Mouse (Mus musculus) left cerebral cortex, postnatal 36 days (tissue): ENCODE data around the gene Dnajc5g. TPM values are rescaled to one million over a fixed set of nuclear protein-coding genes. Genes with fewer than 3 reads are reported as not detected.

Source experiments
- DNase-seq, 2 experiments: peaks; one replicate each; pipeline ENCODE4 v3.0.0; 2021 to 2022; ENCODE audit warnings: low spot score in 2 of 2, mixed read lengths in 1 of 2
- intact Hi-C: fragments of 180-260 bp; cut with DNase I; formaldehyde crosslinking; loops from one replicate; pipeline ENCODE4 v1.15.1; 2025
- total RNA-seq, 2 experiments: library from RNA; stranded (reverse); gene quantifications; 2 replicates each; pipeline ENCODE4 v1.2.3; 2021

Gene Dnajc5g
- total RNA-seq = not detected

DNA sequence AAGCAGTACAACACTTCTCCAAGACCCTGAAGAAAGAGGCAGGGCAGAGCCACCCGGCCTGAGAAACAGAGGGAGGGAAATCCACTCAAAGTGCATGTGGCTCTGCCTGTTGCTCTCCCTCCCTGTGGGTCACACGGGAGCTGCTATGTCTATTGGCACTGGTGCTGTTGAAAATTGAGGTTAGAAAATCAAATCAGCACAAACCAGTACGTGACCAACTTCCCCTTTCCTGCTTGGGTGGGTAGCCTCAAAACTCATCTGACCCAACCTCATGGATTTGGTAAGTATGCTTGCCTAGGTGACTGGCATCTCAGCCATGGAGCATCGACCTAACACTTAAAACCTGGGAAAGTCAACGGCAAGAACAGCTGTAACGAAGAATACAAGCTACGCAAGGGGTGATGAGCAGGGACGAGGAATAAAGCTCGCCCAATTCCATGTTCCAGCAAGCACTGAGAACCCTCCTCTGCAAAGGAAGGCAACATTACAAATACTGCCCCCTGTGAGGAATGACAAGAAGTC, at the start of gene Dnajc5g:
Gene Dnajc5g (plus strand): TSS at position 472 of the 522 bp plus-strand sequence.
- intact Hi-C loops = no loop called here
- DNase-seq = no peak

DNA sequence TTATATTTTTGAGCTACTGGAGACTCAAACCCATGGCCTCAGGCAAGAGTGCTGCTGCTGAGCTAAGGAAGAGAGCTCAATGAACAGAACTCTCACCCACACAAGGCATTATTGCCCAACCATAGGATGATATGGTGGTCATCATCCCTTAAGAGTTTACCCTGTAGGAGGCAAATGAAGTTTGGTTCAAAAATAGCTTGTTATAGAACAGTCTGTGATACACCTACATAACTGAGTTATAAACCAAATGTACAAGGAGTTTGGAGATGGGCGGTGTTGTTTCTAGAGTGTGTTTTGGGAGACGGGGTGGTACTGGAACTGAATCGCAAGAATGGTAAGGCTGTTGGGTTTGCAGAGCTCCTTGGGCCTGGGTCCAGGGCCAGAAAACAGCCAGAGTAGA, 36.3 kb upstream of the Dnajc5g start:
- intact Hi-C loops = no loop called here
- no peak for DNase-seq

DNA sequence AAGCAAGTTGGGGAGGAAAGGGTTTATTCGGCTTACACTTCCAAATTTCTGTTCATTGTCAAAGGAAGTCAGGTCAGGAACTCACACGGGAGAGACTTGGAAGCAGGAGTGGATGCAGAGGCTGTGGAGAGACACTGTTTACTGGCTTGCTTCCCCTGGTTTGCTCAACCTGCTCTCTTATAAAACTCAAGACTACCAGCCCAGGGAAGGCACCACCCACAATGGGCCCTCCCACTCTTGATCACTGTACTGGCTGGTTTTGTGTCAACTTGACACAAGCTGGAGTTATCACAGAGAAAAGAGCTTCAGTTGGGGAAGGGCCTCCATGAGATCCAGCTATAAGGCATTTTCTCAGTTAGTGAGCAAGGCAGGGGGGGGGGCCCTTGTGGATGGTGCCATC, 35.0 kb upstream of the Dnajc5g start:
- DNase-seq = no peak
- intact Hi-C loops = no loop called here

DNA sequence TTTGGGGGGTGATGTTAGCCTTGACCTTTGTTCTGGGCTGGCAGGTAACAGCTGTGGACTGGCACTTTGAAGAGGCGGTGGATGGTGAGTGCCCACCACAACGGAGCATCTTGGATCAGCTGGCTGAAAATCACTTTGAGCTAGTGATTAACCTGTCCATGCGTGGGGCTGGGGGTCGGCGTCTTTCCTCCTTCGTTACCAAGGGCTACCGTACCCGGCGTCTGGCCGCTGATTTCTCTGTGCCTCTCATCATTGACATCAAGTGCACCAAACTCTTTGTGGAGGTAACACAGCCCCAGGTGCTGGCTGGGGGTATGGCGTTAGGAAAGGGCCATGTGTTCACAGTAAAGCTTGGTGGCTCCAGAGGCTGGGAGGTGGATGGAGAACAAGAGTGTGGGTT, 34.3 kb upstream of the Dnajc5g start:
- DNase-seq = no peak
- intact Hi-C loops = no loop called here

DNA sequence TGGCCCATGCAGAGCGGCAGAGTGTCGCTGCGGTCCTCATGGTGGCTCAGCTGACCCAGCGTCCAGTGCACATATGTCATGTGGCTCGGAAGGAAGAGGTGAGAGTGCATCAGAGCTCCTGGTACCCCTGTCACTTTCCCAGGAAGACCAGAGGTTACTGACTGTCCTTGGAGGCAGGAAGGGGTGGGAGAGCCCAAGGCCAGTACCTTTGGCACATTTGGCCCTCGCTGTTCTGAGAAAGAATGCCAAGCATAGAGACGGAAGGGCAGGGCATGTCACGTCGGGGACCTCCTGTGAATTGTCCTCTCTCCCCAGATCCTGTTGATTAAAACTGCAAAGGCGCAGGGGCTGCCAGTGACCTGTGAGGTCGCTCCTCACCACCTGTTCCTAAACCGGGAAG, 32.9 kb upstream of the Dnajc5g start:
- DNase-seq = no peak
- intact Hi-C loops = no loop called here

DNA sequence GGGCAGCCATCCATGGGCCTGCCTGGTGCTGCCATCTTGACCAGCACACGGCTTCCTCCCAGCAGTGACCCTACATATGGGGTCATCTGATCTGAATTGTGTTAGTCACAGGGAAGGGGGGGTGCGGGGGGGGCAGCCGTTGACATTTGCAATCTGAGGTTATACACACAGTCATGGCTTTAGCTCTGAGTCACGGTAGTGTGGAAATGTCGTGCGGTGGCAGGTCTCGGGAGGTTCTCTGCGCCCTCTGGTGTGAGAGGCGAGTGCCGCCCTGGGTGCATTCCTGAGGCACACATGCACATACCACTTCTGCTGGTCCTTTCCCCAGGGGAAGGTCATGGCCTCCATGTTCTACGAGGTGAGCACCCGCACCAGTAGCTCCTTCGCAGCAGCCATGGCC, 29.7 kb upstream of the Dnajc5g start:
- intact Hi-C loops = no loop called here

DNA sequence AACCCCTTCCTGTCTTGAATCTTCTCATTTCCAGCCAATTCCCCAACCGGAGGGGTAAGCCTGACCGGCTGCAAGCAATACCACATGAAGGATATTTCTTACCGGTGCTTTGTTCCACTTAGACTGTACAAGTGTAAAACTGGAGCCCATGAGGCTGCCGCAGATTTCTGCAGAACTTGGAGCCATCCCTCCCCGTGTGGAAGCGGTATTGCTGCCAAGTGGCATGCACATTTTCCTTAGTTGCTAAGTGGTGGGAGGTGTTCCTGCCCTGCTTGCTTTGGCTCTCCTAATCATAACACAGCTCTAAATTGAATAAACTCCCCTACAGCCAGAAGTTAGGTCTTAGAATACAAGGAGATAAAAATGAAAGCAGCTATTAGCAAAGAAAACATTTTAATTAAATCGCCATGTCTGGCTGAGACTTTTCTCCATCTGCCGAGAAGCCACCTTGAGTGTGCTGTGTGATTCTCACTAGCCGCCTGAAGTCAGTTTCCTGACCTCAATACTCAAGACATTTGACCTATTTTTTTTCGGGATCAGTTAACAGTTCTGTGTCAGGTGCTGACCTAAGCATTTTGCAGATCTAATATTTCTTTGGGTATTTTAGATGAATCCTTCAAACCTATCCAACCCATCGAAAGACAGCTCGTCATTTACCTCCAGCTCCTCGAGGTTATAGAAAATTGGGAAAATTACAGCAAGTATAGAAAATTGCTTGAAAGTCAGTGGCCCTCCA, 25.9 kb upstream of the Dnajc5g start:
- intact Hi-C loops = loop anchor here (5.0 kb wide), 1 partner anchor 42 kb away; no protein-coding TSS in a partner anchor
- peak; percentile 71 to 77 for DNase-seq

More for the DNA sequence above, 29.7 kb upstream of the Dnajc5g start:
- no peak for DNase-seq

DNA sequence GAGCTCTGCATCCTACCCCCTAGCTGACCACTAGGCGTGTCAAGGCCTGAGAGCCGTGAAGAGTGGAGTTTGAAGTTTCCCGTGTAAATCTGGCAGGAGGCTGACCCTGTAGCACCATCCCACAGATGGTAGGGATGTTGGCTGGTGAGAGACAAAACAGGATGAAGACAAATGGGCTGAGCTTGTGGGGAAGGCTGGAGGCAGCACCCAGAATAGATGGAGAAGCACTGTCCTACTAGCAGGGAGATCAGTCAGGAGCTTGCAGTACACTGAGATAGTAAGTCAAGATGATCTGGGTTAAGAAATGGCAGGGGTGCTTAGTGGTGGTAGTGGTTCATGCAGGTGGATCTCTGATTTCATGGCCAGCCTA, 25.3 kb upstream of the Dnajc5g start:
- DNase-seq = no peak
- intact Hi-C loops = loop anchor here (5.0 kb wide), 1 partner anchor 42 kb away; no protein-coding TSS in a partner anchor

DNA sequence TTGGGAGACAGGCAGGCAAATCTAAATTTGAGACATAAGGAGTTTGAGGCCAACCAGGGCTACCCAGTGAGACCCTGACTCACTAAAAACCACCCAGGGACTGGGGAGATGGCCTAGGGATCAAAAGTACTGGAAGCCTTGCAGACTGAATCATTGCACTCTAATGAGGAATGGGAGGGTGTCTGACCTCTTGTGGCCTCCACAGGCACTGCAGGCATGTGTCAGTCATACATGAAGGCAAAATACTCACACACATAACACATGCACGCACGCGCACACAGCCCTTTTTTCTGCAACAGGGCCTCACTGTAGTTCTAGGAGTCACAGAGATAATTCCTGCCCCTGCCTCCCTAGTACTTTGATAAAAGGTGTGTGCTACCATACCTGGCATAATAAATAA, 24.7 kb upstream of the Dnajc5g start:
- DNase-seq = no peak
- intact Hi-C loops = loop anchor here (5.0 kb wide), 1 partner anchor 41 kb away; no protein-coding TSS in a partner anchor

DNA sequence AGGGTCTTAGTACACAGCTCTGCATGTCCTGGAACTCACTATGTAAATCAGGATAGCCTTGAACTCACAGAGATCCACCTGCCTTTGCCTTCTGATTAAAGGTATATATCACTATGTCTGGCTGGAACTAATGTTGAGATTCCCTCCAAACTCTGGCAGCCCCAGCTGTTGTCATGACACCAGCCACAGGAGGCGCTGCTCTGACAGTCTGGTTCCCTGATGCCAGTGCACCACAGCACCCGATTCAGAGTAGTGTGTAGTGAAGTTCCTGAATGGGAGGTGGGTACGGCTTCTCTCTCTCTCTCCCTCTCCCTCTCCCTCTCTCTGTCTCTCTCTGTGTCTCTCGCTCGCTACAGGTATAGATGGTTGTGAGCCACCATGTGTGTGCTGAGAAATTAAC, 23.7 kb upstream of the Dnajc5g start:
- intact Hi-C loops = loop anchor here (5.0 kb wide), 1 partner anchor 40 kb away; no protein-coding TSS in a partner anchor
- DNase-seq = no peak

DNA sequence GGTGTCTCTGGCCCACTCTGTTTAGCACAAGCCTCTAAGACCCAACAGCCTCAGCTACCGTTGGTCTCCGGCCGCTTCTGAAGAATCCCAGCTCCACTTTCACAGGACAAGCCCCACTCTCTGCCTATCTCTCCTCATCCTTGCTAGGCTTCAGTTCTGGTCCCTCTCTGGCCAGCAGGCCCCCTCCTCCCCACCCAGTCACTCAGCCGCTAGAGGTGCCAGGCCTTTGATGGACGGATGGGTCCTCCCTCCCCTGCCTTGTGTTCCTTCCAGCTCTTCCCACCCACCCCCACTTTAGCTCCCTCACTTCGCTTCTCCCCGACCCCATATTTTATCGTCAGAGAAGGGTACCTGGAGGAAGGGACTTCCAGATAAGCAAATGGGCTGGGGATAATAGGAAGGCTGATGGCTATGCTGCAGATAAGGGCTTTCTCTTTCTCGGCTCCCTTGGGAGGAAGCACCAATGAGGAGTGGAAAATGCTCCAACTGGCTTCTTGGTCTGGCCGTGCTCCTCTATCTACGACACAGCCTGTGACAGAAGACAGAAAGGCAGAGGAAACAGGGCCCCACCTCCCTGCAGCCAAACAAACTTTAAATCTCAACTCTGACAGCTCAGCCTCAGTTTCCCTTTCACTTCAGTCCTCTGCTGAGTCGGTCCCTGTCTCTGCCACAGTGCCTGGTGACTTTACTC, 23.0 kb upstream of the Dnajc5g start:
- intact Hi-C loops = loop anchor here (5.0 kb wide), 1 partner anchor 39 kb away; no protein-coding TSS in a partner anchor
- DNase-seq = no peak

DNA sequence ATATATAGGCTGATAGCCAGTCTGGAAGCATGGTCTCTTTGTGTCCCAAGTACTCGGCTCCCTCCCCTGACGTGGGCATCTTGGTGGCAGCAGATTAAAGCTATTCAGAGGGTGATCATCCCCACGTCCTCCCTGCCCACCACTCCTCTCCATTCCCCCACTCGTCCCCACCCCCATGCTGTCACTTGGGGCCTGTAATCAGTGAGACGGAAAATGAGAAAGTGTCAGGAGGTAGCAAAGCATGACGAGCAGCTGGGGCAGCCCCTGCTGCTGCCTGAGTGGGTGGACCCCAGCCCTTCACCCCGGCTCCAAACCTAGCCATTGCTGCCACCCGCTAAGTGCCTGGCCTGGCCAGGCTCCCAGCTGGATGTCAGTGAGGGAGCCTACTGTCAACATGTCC, 22.1 kb upstream of the Dnajc5g start:
- intact Hi-C loops = loop anchor here (5.0 kb wide), 1 partner anchor 38 kb away; no protein-coding TSS in a partner anchor
- no peak for DNase-seq

DNA sequence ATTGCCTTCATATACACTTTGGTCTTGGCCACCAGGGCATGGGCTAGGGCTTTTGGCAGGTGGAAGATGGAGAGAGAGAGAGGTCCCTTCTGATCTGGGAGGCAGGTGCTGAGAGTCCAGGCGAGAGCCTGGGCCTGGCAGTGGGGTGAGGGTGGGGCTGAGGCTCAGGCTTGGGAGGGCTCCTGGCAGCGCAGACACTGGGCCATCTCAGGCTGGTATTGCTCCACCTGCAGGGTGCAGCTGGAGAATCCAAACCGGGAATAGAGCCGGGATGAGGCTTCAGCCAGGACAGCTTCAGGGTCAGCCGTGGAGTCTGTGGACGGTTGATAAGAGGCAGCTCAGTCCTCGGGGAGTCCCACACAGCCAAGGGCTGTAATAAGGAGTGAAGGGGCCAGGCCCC, 19.5 kb upstream of the Dnajc5g start:
- no peak for DNase-seq
- intact Hi-C loops = no loop called here

DNA sequence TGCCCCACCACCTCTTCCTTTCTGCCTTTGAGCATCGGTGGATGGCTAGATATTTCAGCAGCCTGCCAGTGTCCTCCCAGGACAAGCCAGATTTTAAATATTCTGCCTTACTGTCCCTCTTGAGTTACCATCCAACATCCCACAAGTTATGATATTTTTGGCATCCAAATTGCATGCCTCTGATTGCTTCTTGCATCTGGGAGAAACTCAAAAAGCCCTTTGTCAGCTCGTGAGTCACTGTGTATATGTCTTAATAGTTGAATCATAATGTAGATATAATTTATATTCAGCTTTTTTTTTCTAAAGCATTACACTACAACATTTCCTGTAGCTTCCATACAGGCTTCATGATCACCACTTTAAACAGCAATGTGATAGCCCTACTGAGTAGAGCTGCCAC, 19.0 kb upstream of the Dnajc5g start:
- intact Hi-C loops = no loop called here
- DNase-seq = no peak

DNA sequence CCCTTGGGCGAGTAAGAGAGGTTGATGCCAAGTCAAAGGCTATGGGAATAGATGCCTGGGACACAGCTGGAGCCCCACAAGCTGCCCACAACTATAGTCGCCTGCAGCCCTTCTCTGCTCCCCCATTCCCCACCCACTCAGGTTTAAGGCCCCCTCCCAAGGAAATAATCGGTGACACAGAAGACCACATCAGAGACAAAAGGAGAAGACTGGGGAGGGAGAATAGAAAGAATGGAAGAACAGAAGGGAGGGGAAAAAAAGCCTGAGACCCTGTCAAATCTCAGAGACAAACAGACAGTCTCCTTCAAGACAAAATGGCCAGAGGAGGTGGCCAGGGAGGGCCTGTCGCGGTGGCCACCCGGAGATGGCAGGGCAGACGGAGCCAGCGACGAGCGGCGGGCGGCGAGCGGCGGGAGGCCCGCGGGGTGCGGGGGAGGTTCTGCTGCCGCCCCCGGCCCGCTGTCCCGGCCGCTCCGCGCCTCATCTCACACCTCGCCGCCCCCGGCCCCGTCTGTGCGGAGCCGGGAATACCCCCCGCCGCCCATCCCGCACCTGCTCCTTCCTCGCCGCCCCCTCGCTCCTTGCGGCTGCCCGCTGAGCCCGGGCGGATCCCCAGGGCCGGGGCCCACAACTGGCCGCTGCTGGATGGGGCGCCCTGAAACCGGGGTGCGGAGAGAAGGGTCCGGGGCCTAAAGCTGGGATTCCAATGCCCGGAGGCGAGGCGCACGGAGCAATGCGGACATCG, 13.7 kb upstream of the Dnajc5g start:
- DNase-seq = peak; percentile 75 to 83
- intact Hi-C loops = no loop called here

DNA sequence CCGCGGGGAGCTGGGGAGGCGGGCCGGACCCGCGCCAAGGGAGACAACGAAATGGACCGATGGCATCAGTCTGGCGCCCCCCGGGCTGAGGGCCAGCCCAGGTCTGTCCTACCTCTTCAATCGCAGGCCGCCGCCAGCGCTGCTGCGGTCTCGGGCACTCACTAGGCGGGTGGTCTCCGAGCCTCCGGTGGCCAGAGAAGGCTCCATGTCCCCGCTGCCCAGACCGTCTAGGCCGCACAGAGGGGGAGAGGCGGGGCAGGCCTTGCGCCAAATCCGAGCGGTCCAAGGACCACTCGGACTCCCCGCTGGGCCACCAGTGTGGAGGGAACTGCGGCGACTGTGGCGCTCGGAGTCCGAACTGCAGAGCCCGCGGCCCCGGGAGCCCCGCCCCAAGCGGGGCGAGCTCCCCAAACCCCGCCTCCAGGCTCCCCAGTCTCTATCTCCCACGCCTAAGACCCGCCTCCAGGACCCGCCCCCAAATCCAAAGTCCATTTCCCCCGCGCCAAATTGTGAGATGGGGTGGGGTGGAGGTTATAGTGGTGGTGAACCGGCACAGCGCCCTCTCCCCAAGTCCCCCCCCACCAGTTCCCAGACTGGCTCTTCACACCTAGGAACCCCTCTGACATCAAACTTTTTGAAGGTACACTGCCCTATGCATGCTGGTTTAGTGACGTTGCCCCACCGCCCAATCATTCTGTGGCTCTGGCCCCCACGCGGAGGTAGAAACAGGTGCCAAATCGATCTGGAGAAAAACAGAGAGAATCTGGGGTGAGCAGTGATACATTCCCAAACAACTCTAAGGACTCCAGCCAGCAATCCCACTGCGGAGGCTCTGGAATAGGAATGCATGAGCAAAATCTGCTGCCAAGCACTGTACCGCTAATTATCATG, 12.7 kb upstream of the Dnajc5g start:
- intact Hi-C loops = no loop called here
- DNase-seq = peak; percentile 61 to 80

DNA sequence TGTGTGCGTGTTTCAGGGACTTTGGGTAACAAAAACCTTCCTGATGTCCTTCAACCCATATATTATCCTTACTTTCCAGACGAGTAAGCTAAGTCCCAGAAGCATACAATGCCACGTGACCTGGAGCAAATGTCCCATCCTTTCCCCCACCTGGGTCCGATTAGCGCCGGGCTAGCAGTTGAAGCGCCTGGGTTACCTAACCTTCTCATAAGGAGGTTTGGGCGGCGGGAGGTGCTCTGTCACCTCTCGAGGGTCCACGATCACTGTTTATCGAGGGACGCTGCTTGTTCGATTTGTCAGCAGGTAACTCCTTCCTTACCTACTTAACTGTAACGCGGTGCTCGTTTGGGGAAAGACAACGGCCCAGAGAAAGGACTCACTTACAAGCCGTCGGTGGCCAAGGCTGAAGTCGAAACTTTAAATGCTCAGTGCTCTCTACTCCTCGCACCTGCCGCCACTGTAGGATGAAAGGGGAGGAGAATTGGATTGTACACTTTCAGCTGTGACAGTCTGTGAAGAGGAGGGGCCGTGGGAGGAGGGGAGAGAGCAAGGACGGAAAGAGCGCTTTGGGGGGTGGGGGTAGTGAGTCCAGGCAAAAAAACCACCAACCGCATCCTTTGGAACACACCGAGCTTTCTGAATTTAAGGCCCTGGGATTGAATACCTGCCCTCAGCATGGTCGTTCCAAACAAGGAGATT, 11.8 kb upstream of the Dnajc5g start:
- no peak for DNase-seq
- intact Hi-C loops = no loop called here

DNA sequence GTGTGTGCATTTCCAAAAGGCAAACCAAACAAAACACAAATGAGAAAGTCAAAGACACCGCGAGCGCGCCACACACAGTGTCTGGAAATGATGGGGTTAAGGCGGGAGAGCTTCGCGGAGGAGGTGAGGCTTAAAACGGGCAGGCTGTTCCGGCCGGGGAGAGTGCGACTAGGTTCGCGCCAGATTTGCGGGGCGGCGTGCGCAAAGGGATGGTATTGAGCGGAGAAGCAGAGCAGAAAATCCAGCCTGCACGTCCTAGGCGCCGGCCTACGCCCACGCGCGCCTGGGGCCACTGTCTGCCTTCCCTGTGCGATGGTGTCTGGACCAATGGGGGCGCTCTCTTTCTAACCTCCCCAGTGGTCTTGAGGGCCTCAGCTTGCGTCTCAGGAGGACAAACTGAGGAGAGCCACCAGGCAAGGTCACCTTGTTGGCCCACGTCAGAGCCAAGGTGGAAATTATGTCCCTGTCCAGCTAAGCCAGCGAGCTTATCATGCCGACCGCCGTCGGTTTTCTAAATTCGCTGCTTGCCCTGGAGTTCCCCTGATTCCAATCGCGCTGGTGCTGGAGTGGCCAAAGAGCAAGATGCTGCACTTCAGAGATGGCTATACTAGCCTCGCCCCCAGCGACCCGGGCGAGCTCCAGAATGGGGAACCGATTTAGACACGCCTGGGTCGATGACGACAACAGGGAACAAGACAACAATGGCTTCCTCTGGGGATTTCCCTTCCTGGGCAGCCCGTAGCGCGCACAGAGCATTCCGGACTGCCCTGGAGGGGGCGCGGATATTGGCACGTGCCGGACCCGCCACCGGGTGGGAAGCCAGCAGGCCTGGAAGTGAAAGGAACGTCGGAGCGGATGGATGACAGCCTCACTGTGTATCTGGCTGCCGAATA, 11.0 kb upstream of the Dnajc5g start:
- intact Hi-C loops = no loop called here
- peak; percentile 68 to 82 for DNase-seq
